Mouse (Mus musculus) limb, embryonic 14.5 days (tissue): ENCODE data around the gene Llgl2. TPM values are rescaled to one million over a fixed set of nuclear protein-coding genes. Genes with fewer than 3 reads are reported as not detected.

Source experiments
- ATAC-seq: fragments of 200-750 bp; cut with Nextera tagmentation; 2 replicates; pipeline ENCODE4 v1.8.0; 2017; ENCODE audit warnings: low read depth, moderate number of reproducible peaks, moderate TSS enrichment; ENCODE audit not compliant: low FRiP score
- DNase-seq: peaks from one replicate; pipeline ENCODE4 v3.0.0-alpha.2; 2015; ENCODE audit warnings: low spot score
- H3K27ac ChIP-seq: fragments of 300-500 bp; sonication (generic); replicated peaks from 2 replicates; pipeline ENCODE4 v1.5.1; 2014; ENCODE audit warnings: low read depth, mild to moderate bottlenecking, low read length, moderate library complexity, mixed read lengths
- H3K27me3 ChIP-seq: fragments of 300-500 bp; sonication (generic); 2 replicates; pipeline ENCODE4 v1.6.1; 2014; ENCODE audit warnings: low read length, mixed read lengths; ENCODE audit not compliant: control insufficient read depth, insufficient read depth
- H3K36me3 ChIP-seq: fragments of 300-500 bp; sonication (generic); 2 replicates; pipeline ENCODE4 v1.6.1; 2014; ENCODE audit warnings: mild to moderate bottlenecking, low read length, moderate library complexity, mixed read lengths; ENCODE audit not compliant: control insufficient read depth, insufficient read depth
- H3K4me1 ChIP-seq: fragments of 300-500 bp; sonication (generic); 2 replicates; pipeline ENCODE4 v1.6.1; 2014; ENCODE audit warnings: antibody characterized with exemption, low read length, mixed read lengths; ENCODE audit not compliant: control insufficient read depth, insufficient read depth
- H3K4me2 ChIP-seq: fragments of 300-500 bp; sonication (generic); replicated peaks from 2 replicates; pipeline ENCODE4 v1.6.1; 2014; ENCODE audit warnings: low read depth, mild to moderate bottlenecking, low read length, moderate library complexity; ENCODE audit not compliant: severe bottlenecking
- H3K4me3 ChIP-seq: fragments of 300-500 bp; sonication (generic); replicated peaks from 2 replicates; pipeline ENCODE4 v1.5.1; 2014; ENCODE audit warnings: low read length
- H3K9ac ChIP-seq: fragments of 300-500 bp; sonication (generic); 2 replicates; pipeline ENCODE4 v1.6.1; 2014; ENCODE audit warnings: mild to moderate bottlenecking, low read depth, low read length, moderate library complexity; ENCODE audit not compliant: severe bottlenecking
- H3K9me3 ChIP-seq: fragments of 300-500 bp; sonication (generic); 2 replicates; pipeline ENCODE4 v1.6.1; 2016; ENCODE audit warnings: low read length; ENCODE audit not compliant: control insufficient read depth
- POLR2A ChIP-seq: fragments of 200-500 bp; IDR thresholded peaks from 2 replicates; pipeline ENCODE4 v1.8.0; 2012; ENCODE audit warnings: inconsistent platforms, mild to moderate bottlenecking, moderate library complexity, borderline replicate concordance; ENCODE audit not compliant: insufficient read depth, insufficient read length; ENCODE audit errors: extremely low read depth
- WGBS: fragments of 180-500 bp; shearing (Covaris S2); extraction: QIAGEN DNeasy Blood & Tissue Kit; methylation state at CpG from one replicate; pipeline ENCODE4 v1.1.7; 2014; 5-methylcytosine and 5-hydroxymethylcytosine counted together
- polyA plus RNA-seq, 2 experiments: library from polyadenylated mRNA; depleted of rRNA in 1 of 2; stranded (reverse) in 1 of 2; unstranded in 1 of 2; fragments of >200 nt; fragmentation: Nextera tagmentation in 1 of 2; extraction: Ambion mirVana in 1 of 2; gene quantifications; 2 replicates each; pipeline versions ENCODE4 v1.2.1 to v1.2.3; 2012 to 2014

The Llgl2 gene
- polyA plus RNA-seq, 2 experiments: 11.2 to 12.3 TPM

GRCm38 (mm10) chr11:115777487-115778335 is 46.1 kb upstream of the Llgl2 start:
- Histone ChIP-seq H3K27ac (no peak overlapping the region), H3K4me2 (no peak overlapping the region), H3K27me3 (no peaks in the 10 kb centered on the region), H3K4me3 (no peak overlapping the region), H3K36me3 (peaks cover 6% of the 10 kb centered on the region; the same call in 1 of the 2 replicates), H3K9me3 (no peaks in the 10 kb centered on the region), H3K9ac (no peak overlapping the region), H3K4me1 (peaks cover 15% of the 10 kb centered on the region)
- DNase-seq (no peak), ATAC-seq (no peak)
- WGBS: 79% methylated on average over 17 of the region's 17 CpGs
- TF ChIP-seq POLR2A: no peak

- DNase-seq (no peak), ATAC-seq (no peak; the same call in 1 of the 2 replicates)
- WGBS: 18% methylated on average over 9 of the region's 9 CpGs
- no peak overlapping the region for H3K9ac ChIP-seq
- TF ChIP-seq POLR2A: no peak
- peaks cover 15% of the 10 kb centered on the region for H3K4me1 ChIP-seq
- H3K4me2 ChIP-seq: no peak overlapping the region
- no peak overlapping the region; the same call in 1 of the 2 replicates for H3K27ac ChIP-seq
- peaks cover 5% of the 10 kb centered on the region; the same call in 1 of the 2 replicates for H3K36me3 ChIP-seq
- H3K27me3 ChIP-seq: no peaks in the 10 kb centered on the region
- H3K4me3 ChIP-seq: no peak overlapping the region
- H3K9me3 ChIP-seq: no peaks in the 10 kb centered on the region
Measured at GRCm38 (mm10) chr11:115779038-115779571, 44.7 kb upstream of the Llgl2 start.

GRCm38 (mm10) chr11:115780141-115781070 is 43.4 kb upstream of the Llgl2 start:
- H3K9ac ChIP-seq: peak overlapping the region; percentile 14; the same call in 1 of the 2 replicates
- H3K4me2 ChIP-seq: no peak overlapping the region
- no peak overlapping the region for H3K4me3 ChIP-seq
- WGBS: 26% methylated on average over 20 of the region's 20 CpGs
- TF ChIP-seq POLR2A: no peak
- H3K9me3 ChIP-seq: no peaks in the 10 kb centered on the region
- DNase-seq (no peak), ATAC-seq (no peak)
- peaks cover 7% of the 10 kb centered on the region; the same call in 1 of the 2 replicates for H3K36me3 ChIP-seq
- peaks cover 15% of the 10 kb centered on the region for H3K4me1 ChIP-seq
- no peaks in the 10 kb centered on the region for H3K27me3 ChIP-seq
- H3K27ac ChIP-seq: 0 out of 2 replicates have a peak overlapping the region, but pooled peaks have one; percentile 4

GRCm38 (mm10) chr11:115786473-115786872 is 37.4 kb upstream of the Llgl2 start:
- Histone ChIP-seq H3K27me3 (no peaks in the 10 kb centered on the region), H3K4me2 (no peak overlapping the region), H3K27ac (no peak overlapping the region), H3K9me3 (no peaks in the 10 kb centered on the region), H3K4me1 (no peaks in the 10 kb centered on the region), H3K4me3 (no peak overlapping the region), H3K9ac (no peak overlapping the region), H3K36me3 (peaks cover 53% of the 10 kb centered on the region)
- TF ChIP-seq POLR2A: no peak
- DNase-seq (no peak), ATAC-seq (no peak)
- WGBS: 78% methylated on average over 6 of the region's 6 CpGs

GRCm38 (mm10) chr11:115789787-115790186 is 34.1 kb upstream of the Llgl2 start:
- no peak overlapping the region for H3K4me3 ChIP-seq
- no peak for TF ChIP-seq POLR2A
- no peaks in the 10 kb centered on the region for H3K9me3 ChIP-seq
- peaks cover 85% of the 10 kb centered on the region for H3K36me3 ChIP-seq
- H3K9ac ChIP-seq: no peak overlapping the region
- DNase-seq (no peak), ATAC-seq (no peak)
- H3K27ac ChIP-seq: no peak overlapping the region
- no peaks in the 10 kb centered on the region for H3K4me1 ChIP-seq
- H3K4me2 ChIP-seq: no peak overlapping the region
- no peaks in the 10 kb centered on the region for H3K27me3 ChIP-seq
- 93% methylated on average over 7 of the region's 7 CpGs for WGBS
